Mouse (Mus musculus) thymus, postnatal 4 days (tissue): ENCODE data around the gene Vapa.
A peak's percentile ranks its signal among the peaks of the same experiment; 100 is the strongest.
"Not testable (repeated sequence)": the region's sequence is repeated elsewhere in the genome, so short reads cannot be mapped to it uniquely, and the experiment has no call there.

ENCODE experiments used
- DNase-seq: peaks from one replicate; pipeline ENCODE4 v3.0.0; 2021

Vapa gene

DNA sequence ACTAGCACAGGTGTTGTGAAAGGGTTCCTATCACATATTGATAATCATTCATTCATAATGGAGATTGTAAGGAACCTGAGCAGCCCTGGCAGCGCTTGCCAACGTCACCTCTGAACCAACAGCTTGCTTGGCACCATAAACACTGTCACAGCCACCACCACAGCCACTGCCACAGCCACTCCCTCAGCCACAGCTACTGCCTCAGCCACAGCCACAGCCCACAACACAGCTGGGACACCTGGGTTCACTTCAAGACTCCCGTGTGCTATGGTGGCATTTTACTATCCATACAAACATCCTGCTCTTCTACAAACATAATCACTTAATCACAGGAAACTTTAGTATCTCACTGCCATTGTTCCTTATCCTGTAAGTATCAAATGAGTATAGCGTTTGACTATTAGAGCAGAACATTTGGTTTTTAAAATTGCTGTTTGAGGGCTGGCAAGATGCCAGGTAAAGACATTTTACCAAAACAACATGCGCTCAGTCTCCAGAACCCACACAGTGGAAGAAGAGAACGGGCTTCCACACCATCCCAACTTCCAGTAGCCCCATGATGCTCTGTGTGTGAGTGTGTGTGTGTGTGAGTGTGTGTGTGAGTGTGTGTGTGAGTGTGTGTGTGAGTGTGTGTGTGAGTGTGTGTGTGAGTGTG lies 51.9 kb downstream of the Vapa start:
- no peak for DNase-seq

DNA sequence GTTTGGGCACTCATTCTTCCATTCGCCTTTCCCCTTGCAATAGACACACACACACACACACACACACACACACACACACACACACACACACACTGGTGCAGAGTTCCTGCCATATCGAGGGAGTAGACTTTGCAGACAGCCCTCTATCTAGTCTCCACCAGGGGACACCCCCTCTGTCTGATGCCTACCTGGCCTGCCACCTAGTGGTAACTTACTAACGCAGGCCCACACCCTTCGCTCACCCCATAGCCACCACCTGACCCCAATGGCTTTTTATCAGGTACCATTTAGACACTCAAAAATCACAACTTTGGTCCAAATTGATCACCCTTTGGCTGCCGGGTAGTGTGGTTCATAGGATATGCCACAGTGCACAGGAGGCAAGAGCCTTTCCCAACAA lies 54.1 kb downstream of the Vapa start:
- DNase-seq = peak; percentile 68

DNA sequence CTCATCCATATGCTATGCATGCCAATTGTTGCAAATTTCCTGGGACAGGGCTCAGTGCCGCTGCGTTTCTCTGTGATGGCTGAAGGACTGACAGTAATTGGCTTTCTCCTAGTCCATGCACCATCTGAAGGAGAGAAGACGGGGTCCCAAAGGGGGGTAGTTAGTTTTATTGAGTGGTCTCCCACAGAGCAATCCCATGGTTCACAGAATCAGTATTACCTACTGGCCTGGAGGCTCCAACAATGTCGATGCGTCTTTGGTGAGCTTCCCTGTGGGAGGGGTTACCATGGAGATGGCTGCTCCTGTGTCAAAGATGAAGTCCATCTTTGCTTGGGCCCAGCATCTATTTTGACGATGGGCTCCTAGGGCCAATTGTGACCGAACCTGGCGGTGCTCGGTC lies 54.6 kb downstream of the Vapa start:
- no peak for DNase-seq

DNA sequence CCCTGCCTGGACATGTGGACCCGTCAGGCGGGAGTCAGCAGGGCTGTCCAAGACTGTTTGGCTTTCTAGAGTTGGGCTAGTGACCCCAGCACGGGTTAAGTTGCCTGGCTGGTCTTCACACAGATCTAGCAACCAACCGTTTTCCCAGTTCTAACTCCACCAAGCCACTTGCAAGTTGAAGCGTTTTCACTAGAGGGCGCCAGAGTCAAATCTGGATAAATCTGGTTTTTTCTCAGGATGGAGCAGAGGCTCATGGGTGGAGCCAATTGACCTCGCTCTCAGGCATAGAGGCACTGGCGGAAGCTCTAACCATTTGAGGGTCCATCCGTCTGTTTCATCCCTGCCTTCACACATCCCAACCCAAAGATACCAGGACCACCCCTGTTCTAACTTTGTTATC lies 55.1 kb downstream of the Vapa start:
- peak; percentile 68 for DNase-seq

DNA sequence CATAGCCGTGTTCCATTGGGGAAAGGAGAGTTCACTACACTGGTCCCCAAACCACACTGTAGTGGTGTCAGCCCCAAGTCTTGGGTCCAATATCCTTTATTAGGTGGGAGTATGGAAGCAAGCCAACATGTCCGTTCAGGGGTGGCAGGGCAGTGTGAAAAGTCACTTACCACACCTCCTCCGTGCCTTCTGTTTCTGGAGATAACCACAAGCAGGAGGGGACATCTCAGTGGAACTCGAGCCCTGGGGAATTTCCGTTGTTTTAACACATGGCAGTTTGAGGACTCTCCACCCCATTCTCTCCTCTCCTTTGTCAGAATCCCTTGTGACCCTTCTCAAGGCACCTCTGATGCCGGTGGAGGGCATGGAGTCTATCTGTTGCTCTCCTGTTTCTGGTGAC lies 56.1 kb downstream of the Vapa start:
- no peak for DNase-seq

DNA sequence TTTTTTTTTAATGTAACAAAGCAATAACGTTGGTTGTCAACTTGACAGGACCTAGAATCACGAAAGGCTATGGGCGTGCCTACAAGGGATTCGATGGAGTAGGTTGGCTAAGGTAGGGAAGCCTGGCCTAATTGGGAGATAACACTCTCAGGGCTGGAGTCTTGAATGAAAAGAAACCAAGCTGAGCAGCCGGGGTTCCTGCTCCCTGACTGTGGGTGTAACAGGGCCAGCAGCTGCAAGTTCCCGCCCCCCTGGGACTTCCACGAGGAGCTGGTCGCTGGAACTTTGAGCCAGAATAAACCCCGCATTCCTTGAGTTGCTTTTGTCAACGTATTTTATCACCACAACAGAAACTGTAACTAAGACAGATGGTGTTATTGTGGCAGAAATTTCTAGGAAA lies 56.6 kb downstream of the Vapa start:
- no peak for DNase-seq

DNA sequence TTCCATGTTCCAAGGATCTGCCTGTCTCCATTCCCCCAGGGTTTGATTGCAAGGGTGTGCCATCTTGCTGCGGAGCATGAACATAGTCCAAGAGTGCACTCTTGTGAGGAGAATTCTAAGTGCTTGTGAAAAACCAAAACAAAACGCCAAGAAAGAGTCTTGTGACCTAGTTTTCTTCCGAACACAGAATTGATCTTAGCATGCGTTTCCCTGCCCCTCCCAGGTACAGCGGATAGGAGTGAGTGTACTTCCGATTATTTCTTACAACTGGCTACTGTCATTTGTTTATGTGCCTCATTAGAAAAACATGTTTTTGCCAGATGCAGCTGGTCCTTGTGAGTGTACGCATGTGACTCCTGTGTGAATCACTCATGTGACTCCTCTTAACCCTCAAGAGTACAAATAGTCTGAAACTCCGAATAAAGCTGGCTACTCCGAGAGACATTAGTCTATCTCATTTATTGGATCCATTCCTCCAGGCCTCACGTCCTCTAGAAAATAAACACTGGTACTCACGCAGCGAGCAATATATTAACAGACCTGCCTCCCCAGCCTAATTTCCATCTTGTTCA lies 60.8 kb downstream of the Vapa start:
- no peak for DNase-seq

DNA sequence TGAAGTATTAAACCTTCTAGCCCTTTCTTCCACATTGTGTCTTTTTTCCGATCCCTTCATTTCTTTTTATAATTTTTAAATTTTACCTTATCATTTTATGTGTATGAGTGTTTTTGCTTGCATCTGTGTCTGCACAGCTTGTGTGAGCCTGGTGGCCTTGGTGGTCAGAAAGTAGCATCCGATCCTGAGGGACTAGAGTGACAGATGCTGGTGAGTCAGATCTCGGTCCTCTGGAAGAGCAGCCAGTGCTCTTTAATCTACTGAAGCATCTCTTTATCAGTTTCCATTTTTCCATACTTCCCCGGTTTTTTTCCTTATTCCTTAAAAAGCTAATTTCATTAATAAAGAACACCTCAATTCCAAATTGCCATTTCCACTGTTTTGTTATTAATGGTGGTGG lies 63.0 kb downstream of the Vapa start:
- DNase-seq = no peak

DNA sequence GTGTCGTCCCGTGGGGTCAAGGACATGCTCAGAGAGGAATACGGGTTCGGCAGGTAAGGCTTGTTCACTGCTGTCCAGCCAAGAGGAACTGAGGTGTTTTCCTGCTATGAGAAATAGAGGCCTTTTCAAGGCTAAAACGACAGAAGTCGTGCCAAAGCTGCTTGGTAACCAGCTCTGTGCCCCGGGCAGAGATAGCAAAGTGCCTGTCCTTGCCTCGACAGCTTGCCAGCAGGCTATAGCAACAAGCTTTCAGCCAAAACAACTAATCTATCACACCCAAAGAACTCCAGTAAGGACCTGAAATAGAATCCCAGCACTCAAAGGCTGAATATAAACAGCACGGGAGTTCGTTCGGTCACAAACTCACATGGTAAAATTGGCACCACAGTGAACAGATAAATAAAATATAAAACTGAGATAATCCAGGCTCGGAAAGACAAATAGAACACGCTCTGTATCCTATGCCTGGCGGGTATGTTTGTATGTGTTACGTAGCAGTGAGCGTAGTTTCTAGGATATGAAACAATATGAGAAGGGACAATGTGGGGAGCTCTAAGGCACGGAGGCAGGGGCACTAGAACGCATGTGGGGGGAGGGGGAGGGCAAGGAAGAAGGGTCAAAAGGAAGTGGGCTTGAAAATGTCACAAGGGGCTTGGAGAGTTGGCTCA lies 64.5 kb downstream of the Vapa start:
- DNase-seq = no peak

DNA sequence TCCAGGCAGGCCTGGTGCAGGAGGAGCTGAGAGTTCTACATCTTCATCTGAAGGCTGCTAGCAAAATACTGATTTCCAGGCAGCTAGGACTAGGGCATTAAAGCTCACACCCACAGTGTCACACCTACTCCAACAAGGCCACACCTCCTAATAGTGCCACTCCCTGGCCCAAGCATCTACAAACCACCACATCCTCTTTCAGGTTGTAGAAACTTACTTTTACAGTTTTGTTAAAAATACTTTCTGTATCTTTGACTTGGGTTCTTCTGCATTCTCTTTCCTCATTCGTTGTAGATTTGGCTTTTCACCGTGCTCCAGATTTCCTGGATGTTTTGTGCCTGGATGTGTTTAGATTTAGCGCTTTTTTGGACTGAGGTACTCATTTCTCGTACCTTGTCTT lies 67.1 kb downstream of the Vapa start:
- DNase-seq = not testable (repeated sequence)

DNA sequence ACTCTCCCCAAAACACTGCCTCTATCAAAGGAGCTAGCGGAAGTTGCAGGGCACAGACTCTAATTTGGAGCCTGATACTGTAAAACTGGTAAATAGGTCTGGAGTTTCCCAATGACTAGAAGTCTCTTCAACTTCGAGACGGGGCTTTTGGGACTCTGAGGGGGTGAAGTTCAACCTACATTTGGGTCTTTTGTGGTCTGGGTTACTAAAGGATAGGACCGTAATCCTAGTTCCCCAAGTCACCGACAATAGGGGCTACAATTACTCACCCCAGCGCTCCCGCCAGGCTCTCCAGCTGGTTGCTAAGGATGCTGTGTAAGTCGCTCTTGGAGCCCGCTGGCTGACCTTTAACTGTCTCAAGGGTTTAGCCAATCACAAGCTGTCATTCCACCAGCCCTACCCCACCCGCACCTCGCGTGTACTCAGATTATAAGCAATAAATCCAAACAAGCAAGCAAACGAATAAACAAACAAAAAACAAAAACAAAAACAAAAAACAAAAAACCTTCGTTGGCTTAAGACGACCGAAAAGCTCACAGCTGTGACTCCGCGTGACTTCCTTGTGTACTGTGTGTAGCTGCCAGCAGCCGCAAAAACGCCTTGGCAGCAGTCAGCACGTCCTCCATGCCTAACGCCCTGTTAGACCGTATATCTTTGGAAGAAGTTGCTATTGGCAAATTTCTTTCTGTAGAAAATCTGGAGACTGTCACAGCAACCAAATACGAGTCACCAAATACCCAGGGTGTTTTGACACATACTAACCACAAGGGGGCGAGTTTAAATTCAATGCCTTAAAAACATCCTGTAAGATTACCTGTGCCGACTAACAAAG lies 72.7 kb downstream of the Vapa start, which contains the start of gene Tmem232:
Tmem232 (minus strand) TSS at position 342 of the 832 bp plus-strand sequence.
- no peak for DNase-seq

DNA sequence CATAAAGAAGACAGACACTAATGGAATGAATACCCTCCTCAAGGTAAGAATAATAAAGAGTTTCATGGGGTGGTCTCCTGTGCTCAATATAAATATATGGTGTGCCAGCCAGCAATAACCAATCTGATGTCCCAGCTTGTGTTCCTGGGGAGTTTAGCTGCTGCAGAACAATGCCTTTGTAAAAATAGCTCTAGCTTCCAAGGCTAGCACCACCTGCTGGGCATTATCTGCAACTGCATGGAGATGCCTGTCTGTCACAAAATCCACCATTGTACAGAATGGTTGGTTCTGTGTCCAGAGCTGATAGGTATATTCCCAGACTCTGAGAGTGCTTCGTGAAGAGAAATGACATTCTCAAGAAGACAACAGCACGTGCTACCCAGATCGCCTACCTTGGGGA lies 77.2 kb downstream of the Vapa start:
- peak; percentile 63 for DNase-seq

DNA sequence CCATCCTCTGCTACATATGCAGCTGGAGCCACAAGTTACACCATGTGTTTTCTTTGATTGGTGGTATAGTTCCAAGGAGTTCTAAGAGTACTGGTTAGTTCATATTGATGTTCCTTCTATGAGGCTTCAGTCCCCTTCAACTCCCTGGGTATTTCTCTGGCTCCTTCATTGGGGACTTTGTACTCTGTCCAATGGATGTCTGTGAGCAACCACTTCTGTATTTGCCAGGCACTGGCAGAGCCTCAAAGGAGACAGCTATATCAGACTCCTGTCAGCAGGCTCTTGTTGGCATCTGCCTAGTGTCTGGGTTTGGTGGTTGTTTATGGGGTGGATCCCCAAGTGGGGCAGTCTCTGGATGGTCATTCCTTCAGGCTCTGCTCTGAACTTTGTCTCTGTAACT lies 81.0 kb downstream of the Vapa start:
- DNase-seq = not testable (repeated sequence)
